Mouse (Mus musculus) forebrain, embryonic 16.5 days (tissue): ENCODE data around the gene Sult2b1. TPM values are rescaled to one million over a fixed set of nuclear protein-coding genes. Genes with fewer than 3 reads are reported as not detected.
A peak's percentile ranks its signal among the peaks of the same experiment; 100 is the strongest.

ENCODE experiments used
- ATAC-seq: fragments of 200-750 bp; cut with Nextera tagmentation; 2 replicates; pipeline ENCODE4 v1.8.0; 2017; ENCODE audit warnings: mild to moderate bottlenecking, moderate library complexity
- H3K27ac ChIP-seq: fragments of 300-500 bp; sonication (generic); 2 replicates; pipeline ENCODE4 v1.5.1; 2014; ENCODE audit warnings: low read length, control low read depth
- H3K27me3 ChIP-seq: fragments of 300-500 bp; sonication (generic); replicated peaks from 2 replicates; pipeline ENCODE4 v1.6.1; 2014; ENCODE audit warnings: low read length; ENCODE audit not compliant: control insufficient read depth, insufficient read depth
- H3K36me3 ChIP-seq: fragments of 300-500 bp; sonication (generic); 2 replicates; pipeline ENCODE4 v1.6.1; 2014; ENCODE audit not compliant: control insufficient read depth, insufficient read depth
- H3K4me1 ChIP-seq: fragments of 300-500 bp; sonication (generic); replicated peaks from 2 replicates; pipeline ENCODE4 v1.6.1; 2014; ENCODE audit warnings: low read length; ENCODE audit not compliant: control insufficient read depth, insufficient read depth
- H3K4me2 ChIP-seq: fragments of 300-500 bp; sonication (generic); 2 replicates; pipeline ENCODE4 v1.6.1; 2014; ENCODE audit warnings: mild to moderate bottlenecking, low read length, control low read depth
- H3K4me3 ChIP-seq: fragments of 300-500 bp; sonication (generic); replicated peaks from 2 replicates; pipeline ENCODE4 v1.5.1; 2014; ENCODE audit warnings: mild to moderate bottlenecking, low read length, control low read depth
- H3K9ac ChIP-seq: fragments of 300-500 bp; sonication (generic); replicated peaks from 2 replicates; pipeline ENCODE4 v1.6.1; 2014; ENCODE audit warnings: low read depth, low read length, control low read depth
- H3K9me3 ChIP-seq: fragments of 300-500 bp; sonication (generic); 2 replicates; pipeline ENCODE4 v1.6.1; 2016; ENCODE audit warnings: low read length; ENCODE audit not compliant: control insufficient read depth
- WGBS: fragments of 180-500 bp; shearing (Covaris S2); extraction: QIAGEN DNeasy Blood & Tissue Kit; methylation state at CpG from one replicate; pipeline ENCODE4 v1.1.7; 2014; 5-methylcytosine and 5-hydroxymethylcytosine counted together
- polyA plus RNA-seq: library from polyadenylated mRNA; unstranded; fragments of >200 nt; fragmentation: Nextera tagmentation; extraction: Ambion mirVana; gene quantifications from 2 replicates; pipeline ENCODE4 v1.2.1, GENCODE M21; 2015

The Sult2b1 gene
- polyA plus RNA-seq, 1 experiment from 2014 or later, result 7.1 TPM

DNA sequence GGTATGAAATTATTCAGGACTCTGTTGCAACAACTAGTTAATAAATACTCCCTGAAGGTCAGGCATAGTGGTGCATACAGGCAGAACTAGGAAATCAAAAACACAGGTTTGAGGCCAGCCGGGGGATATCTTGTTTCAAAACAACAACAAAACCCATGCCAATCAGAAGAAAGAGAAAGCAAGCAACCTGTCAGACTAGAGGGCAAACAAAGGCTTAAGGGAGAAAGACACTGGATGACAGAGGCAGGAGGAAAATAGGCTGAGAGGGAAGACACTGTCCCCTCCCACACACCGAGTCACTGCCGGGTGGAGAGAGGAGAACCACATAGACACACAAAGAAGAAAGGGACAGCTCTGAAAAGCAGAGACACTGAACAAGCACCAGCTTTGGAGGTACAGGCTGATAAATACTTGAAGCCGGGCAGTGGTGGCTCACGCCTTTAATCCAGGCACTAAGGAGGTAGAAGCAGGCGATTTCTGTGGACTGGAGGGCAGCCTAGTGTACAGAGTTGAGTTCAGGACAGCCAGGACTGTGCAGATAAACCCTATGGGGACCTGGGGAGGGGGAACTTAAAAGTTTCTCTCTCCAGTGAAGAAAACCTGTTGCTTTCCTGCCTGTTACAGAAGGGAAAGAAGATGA, 70.5 kb downstream of the Sult2b1 start:
- H3K9me3 ChIP-seq, result no peaks in the 10 kb centered on the region
- ATAC-seq, result no peak
- H3K4me2 ChIP-seq, result peak overlapping the region; percentile 75
- H3K27me3 ChIP-seq, result no peaks in the 10 kb centered on the region
- H3K4me1 ChIP-seq, result peaks cover 41% of the 10 kb centered on the region
- H3K27ac ChIP-seq, result no peak overlapping the region
- H3K36me3 ChIP-seq, result peaks cover 29% of the 10 kb centered on the region
- WGBS, result 89% methylated on average over 6 of the region's 6 CpGs
- peak overlapping the region; percentile 64 for H3K4me3 ChIP-seq
- no peak overlapping the region for H3K9ac ChIP-seq

DNA sequence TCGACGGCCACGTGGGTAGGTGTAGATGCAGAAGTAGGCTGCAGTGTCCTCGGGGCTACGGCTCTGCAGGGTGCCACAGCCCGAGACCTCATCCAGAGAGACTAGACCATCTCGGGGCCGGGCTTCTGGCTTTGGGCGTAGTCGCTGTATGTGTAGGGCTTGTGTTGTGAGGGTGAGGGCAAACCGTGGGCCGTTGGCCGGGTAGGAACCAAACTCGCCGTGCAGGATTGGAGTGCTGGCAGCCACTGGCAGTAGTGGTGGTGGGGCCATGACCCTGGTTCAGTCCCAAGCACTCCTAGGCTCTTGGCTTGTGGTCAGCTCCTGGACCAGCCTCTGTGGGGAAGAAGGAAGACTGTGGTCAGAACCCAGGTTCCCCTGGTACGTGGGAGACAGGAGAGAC, 71.1 kb downstream of the Sult2b1 start:
- H3K4me1 ChIP-seq, result peaks cover 41% of the 10 kb centered on the region
- no peak for ATAC-seq

DNA sequence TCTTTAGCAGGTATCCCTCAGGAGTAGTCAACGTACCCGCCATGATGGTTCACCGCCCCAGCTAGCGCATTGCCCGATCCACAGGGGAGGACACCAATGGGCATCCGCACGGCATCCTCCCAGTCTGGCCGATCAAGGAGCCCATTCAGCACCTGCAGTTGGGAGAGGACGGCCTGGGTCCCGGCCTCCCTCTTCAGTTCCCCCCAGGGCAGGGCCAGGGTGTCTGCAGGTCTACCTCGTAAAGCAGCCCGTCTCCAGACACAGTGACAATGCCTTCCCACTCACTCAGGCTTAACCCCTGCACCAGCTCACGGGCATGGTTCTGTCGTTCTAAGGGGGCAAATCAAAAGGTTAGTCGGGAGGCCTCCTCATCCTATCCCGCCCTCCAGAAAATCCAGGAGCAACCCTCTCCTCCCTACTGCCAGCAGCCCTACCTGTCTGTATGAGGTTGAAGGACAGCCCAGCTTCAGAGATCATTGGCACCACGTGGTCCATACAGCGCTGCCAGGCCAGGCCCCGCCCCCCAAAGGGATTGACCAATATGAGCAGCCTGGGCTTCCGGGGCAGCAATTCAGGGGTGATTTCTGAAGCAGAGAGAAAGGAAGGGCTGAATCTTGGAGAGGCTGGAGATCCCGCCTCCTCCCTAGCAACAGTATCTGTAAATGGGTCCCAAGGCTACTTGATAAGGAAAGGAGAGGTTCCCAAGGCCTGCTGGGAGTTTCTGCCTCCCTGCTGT, 72.3 kb downstream of the Sult2b1 start:
- ATAC-seq, result no peak
- no peaks in the 10 kb centered on the region for H3K27me3 ChIP-seq
- no peak overlapping the region for H3K4me3 ChIP-seq
- no peak overlapping the region for H3K9ac ChIP-seq
- no peak overlapping the region for H3K4me2 ChIP-seq
- WGBS, result 89% methylated on average over 21 of the region's 21 CpGs
- no peak overlapping the region for H3K27ac ChIP-seq
- peaks cover 52% of the 10 kb centered on the region for H3K4me1 ChIP-seq
- peaks cover 29% of the 10 kb centered on the region for H3K36me3 ChIP-seq
- no peaks in the 10 kb centered on the region for H3K9me3 ChIP-seq

More for the DNA sequence above, 71.1 kb downstream of the Sult2b1 start:
- Histone ChIP-seq H3K27ac (no peak overlapping the region), H3K27me3 (no peaks in the 10 kb centered on the region), H3K9ac (no peak overlapping the region), H3K9me3 (no peaks in the 10 kb centered on the region), H3K4me2 (no peak overlapping the region), H3K36me3 (peaks cover 29% of the 10 kb centered on the region), H3K4me3 (no peak overlapping the region)
- 92% methylated on average over 16 of the region's 16 CpGs for WGBS

DNA sequence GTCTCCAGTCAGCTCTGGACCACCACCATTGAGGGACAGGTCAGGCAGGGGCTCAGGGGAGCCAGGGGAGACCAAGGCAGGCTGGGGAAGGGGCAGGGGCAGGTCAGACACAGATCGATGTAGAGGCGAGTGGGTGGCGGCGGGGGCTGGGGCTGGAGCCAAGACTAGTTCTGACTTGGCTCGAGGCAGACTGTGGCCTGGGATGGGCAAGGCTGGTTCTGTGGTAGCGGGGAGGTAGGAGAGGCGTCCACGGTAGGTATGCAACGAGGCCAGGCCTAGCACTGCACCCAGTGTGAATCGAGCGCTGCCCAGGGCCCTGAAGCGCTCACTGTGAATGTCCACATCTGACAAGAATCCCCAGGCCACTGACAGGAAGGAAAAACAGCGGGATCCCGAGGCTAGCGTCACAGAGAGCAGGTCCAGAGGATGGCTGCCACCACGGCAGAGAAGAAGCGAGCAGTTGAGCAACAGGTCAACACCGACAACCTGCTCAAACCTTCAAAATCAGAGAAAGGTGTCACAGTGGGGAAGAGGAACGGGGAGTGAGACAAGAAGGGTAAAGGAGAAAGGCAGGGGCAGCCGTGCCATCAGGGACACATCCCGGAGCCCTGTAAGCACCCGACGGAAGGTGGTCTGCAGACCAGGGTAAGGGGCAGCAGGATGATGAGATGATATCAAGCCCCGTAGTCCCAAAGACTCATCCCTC, 73.0 kb downstream of the Sult2b1 start:
- Histone ChIP-seq H3K9me3 (no peaks in the 10 kb centered on the region), H3K9ac (no peak overlapping the region), H3K27me3 (no peaks in the 10 kb centered on the region), H3K27ac (no peak overlapping the region), H3K4me3 (no peak overlapping the region), H3K4me1 (peaks cover 52% of the 10 kb centered on the region), H3K4me2 (no peak overlapping the region), H3K36me3 (peaks cover 29% of the 10 kb centered on the region)
- WGBS, result 90% methylated on average over 24 of the region's 24 CpGs
- ATAC-seq, result no peak

DNA sequence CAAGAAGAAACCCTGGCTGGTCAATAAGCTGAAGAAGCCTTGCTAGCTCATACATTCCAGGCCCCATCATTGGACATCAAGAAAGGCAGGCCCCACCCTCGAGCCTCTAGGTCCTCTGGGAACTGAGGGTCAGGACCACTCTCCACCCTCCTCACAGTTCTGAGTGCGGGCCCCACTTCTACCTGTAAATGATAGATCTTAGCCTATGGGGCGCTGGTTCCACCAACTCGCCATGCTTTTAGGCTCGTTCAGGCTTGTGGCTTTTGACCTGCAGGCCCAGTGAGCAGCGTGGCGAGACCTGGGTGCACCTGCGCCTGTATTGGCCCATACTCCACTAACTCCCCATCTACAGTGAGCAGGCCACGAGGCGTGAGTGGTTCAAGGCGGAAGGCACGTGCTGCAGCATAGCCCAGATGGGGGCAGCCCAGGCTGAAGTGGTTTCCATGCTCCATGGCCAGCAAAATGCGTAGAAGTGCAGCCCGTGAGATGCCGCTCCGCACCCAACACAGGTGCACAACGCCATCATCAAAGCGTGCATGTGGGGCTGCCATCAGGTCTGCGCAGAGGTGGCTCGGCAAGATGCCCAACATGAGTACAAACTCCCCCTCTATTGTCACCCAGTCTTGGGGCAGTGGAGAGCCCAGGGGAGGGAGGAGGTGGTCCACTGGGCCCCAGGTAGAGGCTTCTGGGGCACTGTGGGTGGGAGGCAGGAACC, 73.8 kb downstream of the Sult2b1 start:
- no peaks in the 10 kb centered on the region for H3K27me3 ChIP-seq
- peaks cover 52% of the 10 kb centered on the region for H3K4me1 ChIP-seq
- no peak overlapping the region for H3K27ac ChIP-seq
- WGBS, result 93% methylated on average over 20 of the region's 20 CpGs
- ATAC-seq, result no peak
- H3K4me3 ChIP-seq, result no peak overlapping the region
- no peak overlapping the region for H3K4me2 ChIP-seq
- no peaks in the 10 kb centered on the region for H3K9me3 ChIP-seq
- H3K9ac ChIP-seq, result no peak overlapping the region
- H3K36me3 ChIP-seq, result peaks cover 29% of the 10 kb centered on the region

DNA sequence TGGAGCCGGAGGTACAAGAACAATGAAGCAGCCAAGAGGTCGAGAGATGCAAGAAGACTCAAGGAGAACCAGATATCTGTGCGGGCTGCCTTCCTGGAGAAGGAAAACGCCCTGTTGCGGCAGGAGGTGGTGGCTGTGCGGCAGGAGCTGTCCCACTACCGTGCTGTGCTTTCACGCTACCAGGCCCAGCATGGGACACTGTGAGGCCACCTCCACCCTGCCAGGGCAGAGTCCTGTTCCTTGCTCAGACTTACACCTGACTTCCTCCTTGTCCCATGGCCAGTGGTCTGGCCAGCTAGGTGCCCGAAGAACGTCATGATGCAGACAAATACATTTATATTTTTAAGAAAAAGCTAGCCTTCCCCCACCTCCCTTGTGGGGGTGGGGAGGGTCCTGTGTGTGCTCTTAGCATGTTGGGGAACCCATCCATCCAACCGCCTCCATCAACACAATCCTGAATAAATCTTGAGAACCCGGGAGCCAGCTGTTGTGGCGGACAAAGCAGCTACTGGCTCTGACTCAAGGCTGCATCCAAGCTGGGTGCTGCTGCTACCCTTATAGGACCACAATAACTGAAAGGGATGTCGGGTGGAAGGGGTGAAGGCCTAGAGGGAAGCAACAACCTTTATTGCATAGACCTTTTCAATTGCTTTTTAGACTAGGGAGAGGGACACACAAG, 74.7 kb downstream of the Sult2b1 start:
- H3K4me3 ChIP-seq, result no peak overlapping the region
- H3K9me3 ChIP-seq, result no peaks in the 10 kb centered on the region
- peaks cover 55% of the 10 kb centered on the region for H3K4me1 ChIP-seq
- H3K36me3 ChIP-seq, result peaks cover 29% of the 10 kb centered on the region
- H3K9ac ChIP-seq, result no peak overlapping the region
- H3K4me2 ChIP-seq, result no peak overlapping the region
- ATAC-seq, result no peak
- 74% methylated on average over 14 of the region's 14 CpGs for WGBS
- H3K27ac ChIP-seq, result peak overlapping the region; percentile 53; the same call in 1 of the 2 replicates
- H3K27me3 ChIP-seq, result no peaks in the 10 kb centered on the region

DNA sequence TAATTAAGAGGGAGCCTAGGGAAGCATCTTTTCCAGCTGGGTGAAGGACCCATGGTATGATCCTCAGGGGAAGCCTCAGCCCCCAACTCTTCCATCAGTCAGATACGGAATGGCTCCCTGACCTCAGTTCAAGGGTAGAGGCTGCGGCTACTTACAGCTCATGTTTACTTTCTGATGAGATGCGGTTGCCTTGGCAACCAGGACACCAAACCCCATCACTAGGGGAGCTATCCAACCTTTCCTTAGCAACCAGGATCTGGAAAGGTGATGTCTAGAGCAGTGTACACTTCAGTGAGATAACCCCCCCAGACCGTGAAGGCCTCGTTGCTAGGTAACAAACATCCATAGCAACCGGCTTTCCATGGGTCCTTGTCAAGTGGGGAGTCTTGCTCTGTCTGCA, 75.4 kb downstream of the Sult2b1 start:
- 44% methylated on average over 6 of the region's 6 CpGs for WGBS
- Histone ChIP-seq H3K9ac (no peak overlapping the region), H3K27me3 (no peaks in the 10 kb centered on the region), H3K27ac (no peak overlapping the region), H3K9me3 (no peaks in the 10 kb centered on the region), H3K36me3 (peaks cover 29% of the 10 kb centered on the region), H3K4me3 (no peak overlapping the region), H3K4me2 (no peak overlapping the region), H3K4me1 (peaks cover 48% of the 10 kb centered on the region)
- no peak for ATAC-seq

DNA sequence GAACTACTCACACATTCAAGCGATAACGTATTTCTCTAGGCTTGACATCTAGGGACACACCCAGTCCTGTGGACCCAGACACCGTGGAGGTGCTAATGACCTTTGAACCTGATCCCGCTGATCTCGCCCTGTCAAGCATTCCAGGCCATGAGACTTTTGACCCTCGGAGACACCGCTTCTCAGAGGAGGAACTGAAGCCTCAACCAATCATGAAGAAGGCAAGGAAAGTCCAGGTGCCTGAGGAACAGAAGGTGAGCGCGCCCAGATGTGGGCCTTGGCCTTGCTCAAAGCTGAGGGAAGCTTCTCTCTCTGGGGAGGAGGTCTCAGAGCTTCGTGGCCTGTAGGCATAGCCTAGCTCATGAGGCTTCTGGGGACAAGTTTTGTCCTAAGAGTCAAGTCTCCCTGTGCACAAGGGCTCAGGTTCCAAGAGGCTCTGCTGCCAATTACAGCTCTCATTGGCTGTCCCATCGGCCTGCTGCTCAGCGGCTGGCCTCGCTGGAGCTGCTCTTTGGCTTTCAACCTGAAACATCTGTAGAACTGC, 76.2 kb downstream of the Sult2b1 start:
- no peaks in the 10 kb centered on the region for H3K9me3 ChIP-seq
- peaks cover 28% of the 10 kb centered on the region for H3K36me3 ChIP-seq
- peaks cover 53% of the 10 kb centered on the region for H3K4me1 ChIP-seq
- peak overlapping the region; percentile 24; the same call in 1 of the 2 replicates for H3K27ac ChIP-seq
- no peak for ATAC-seq
- no peak overlapping the region for H3K9ac ChIP-seq
- H3K4me3 ChIP-seq, result no peak overlapping the region
- H3K4me2 ChIP-seq, result peak overlapping the region; percentile 97
- H3K27me3 ChIP-seq, result no peaks in the 10 kb centered on the region
- 62% methylated on average over 13 of the region's 13 CpGs for WGBS
